ENCODE assay signal across 10 mouse cellular contexts in genomic region chr2:30626058-30626675, GRCm38 (mm10). TPM values are rescaled to one million over a fixed set of nuclear protein-coding genes. Genes with fewer than 3 reads are reported as not detected.
A peak's percentile ranks its signal among the peaks of the same experiment; 100 is the strongest.
DNase-seq lines count a peak whose midpoint lies in the region; ATAC-seq lines count a peak whose summit lies in the region.
"Had no signal": no experiment of that assay in that cellular context is flagged by ENCODE, and none has a peak within 500 bp of the region (broad histone marks: within the 10 kb centered on the region; RNA-seq: fewer than 3 reads in every experiment).

No protein-coding gene starts in this region.

- 0 out of 2 replicates have a peak overlapping the region, but pooled peaks have one; percentile 10 for H3K9ac ChIP-seq in intestine, embryonic 16.5 days (ENCODE audit: low read depth, low read length)
- no peak overlapping the region for H3K9ac ChIP-seq in intestine, embryonic 15.5 days
- H3K9ac ChIP-seq: liver, embryonic 14.5 days had no signal

- no peak overlapping the region for H3K4me2 ChIP-seq in intestine, embryonic 16.5 days (ENCODE audit: low read depth, low read length)
- H3K4me2 ChIP-seq in intestine, embryonic 15.5 days (replicated peaks): no peak overlapping the region

- no peaks in the 10 kb centered on the region for H3K36me3 ChIP-seq in intestine, embryonic 16.5 days (ENCODE audit: control insufficient read depth, insufficient read depth, low read length)
- no peaks in the 10 kb centered on the region for H3K36me3 ChIP-seq in intestine, embryonic 15.5 days

- WGBS in intestine, embryonic 16.5 days: 61% methylated on average over 17 of the region's 17 CpGs
- WGBS in intestine, embryonic 15.5 days: 63% methylated on average over 17 of the region's 17 CpGs

- 0 out of 2 replicates have a peak overlapping the region, but pooled peaks have one; percentile 24 for H3K27ac ChIP-seq in intestine, embryonic 16.5 days (ENCODE audit: low read length)
- no peak overlapping the region; the same call in 1 of the 2 replicates for H3K27ac ChIP-seq in intestine, embryonic 15.5 days
- H3K27ac ChIP-seq: liver, embryonic 14.5 days had no signal

- no peak for ATAC-seq in intestine, embryonic 16.5 days
- ATAC-seq in intestine, embryonic 15.5 days: no peak

- peak; percentile 87 for DNase-seq in CD4-positive helper T cell, adult 2 months (ENCODE audit: low read depth, low spot score)
- DNase-seq in T-cell, adult 2 months (ENCODE audit: low spot score): peak; percentile 83
- DNase-seq in lung, postnatal 4 days: peak; percentile 45 to 49
- DNase-seq in embryo, embryonic 11 days: no peak
- DNase-seq in frontal cortex, postnatal 14 days (ENCODE audit: low spot score in 2 of 2): no peak
- no peak for DNase-seq in layer of hippocampus, adult 11-12 months (ENCODE audit: low spot score)
- DNase-seq: heart, adult 18-20 months had no signal

- no peaks in the 10 kb centered on the region for H3K27me3 ChIP-seq in intestine, embryonic 16.5 days (replicated peaks; ENCODE audit: control insufficient read depth, insufficient read depth, low read length)
- no peaks in the 10 kb centered on the region for H3K27me3 ChIP-seq in intestine, embryonic 15.5 days (replicated peaks)

- H3K4me1 ChIP-seq in intestine, embryonic 16.5 days (ENCODE audit: control insufficient read depth, insufficient read depth, low read length): peaks cover 5% of the 10 kb centered on the region; the same call in 1 of the 2 replicates
- H3K4me1 ChIP-seq in intestine, embryonic 15.5 days (replicated peaks): no peaks in the 10 kb centered on the region

- no peaks in the 10 kb centered on the region for H3K9me3 ChIP-seq in intestine, embryonic 16.5 days (ENCODE audit: control insufficient read depth, low read length)
- H3K9me3 ChIP-seq in intestine, embryonic 15.5 days: no peaks in the 10 kb centered on the region

- no peak overlapping the region for H3K4me3 ChIP-seq in intestine, embryonic 16.5 days (ENCODE audit: low read length)
- no peak overlapping the region for H3K4me3 ChIP-seq in intestine, embryonic 15.5 days (replicated peaks)

RNA-seq across cellular contexts. Expression of gene Cstad, which starts 31.3 kb away (rescaled TPM):
- polyA plus RNA-seq in intestine, embryonic 16.5 days (2015; fragmentation: Nextera tagmentation; extraction: Ambion mirVana): 0.58 and 0.99 TPM in 2 replicates
- polyA plus RNA-seq in intestine, embryonic 15.5 days (2015; fragmentation: Nextera tagmentation; extraction: Ambion mirVana): 0.63 and 0.72 TPM in 2 replicates

Comparison
In these comparisons a context has a peak if more than half of its experiments do, and no peak if none do; other contexts are left out.
1. DNase-seq: peak in CD4-positive helper T cell, adult 2 months (single experiment), T-cell, adult 2 months (single experiment) and lung, postnatal 4 days (2 of 2); none in embryo, embryonic 11 days (single experiment), frontal cortex, postnatal 14 days (0 of 2) and layer of hippocampus, adult 11-12 months (single experiment).